Mouse (Mus musculus) myocyte (in vitro differentiated cells): Measurements from ENCODE around the gene Duox2.

Experiments used
- CEBPB ChIP-seq: IDR thresholded peaks from 2 replicates; pipeline ENCODE4 v1.6.1; 2011; ENCODE audit warnings: mild to moderate bottlenecking, moderate library complexity; ENCODE audit not compliant: poor library complexity, insufficient read depth, severe bottlenecking
- MAX ChIP-seq: IDR thresholded peaks from one replicate; pipeline ENCODE4 v1.6.1; 2011; ENCODE audit warnings: low read depth, mild to moderate bottlenecking, control low read depth
- POLR2A ChIP-seq: IDR thresholded peaks from one replicate; pipeline ENCODE4 v1.6.1; 2011; ENCODE audit warnings: low read depth, mild to moderate bottlenecking, control low read depth, moderate library complexity; ENCODE audit not compliant: insufficient read length
- REST ChIP-seq: IDR thresholded peaks from one replicate; pipeline ENCODE4 v1.6.1; 2011; ENCODE audit warnings: mild to moderate bottlenecking, control low read depth, moderate library complexity; ENCODE audit not compliant: insufficient read depth, insufficient read length
- SRF ChIP-seq: IDR thresholded peaks from one replicate; pipeline ENCODE4 v1.6.1; 2011; ENCODE audit warnings: low read depth; ENCODE audit not compliant: control insufficient read depth, insufficient read length

DNA sequence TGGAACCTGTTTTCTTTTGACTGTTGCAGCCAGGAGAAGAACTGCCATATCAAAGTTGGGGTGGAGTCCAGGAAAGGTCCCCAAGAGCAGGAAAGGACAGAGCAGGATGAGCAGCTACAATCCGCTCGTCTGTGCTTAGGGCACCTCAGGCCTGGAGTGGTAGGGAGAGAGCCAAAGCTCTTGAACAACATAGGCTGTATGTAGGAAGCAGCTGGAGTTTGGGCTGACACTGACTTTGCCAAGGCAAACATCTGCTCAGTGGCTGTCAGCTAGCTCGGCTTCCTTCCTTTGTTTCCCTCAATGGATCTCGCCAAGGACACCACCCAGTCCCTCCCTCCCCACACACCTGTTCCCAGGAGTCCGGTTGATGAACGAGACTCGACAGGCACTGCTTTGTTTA lies 12.1 kb downstream of the Duox2 start:
- TF ChIP-seq SRF = no peak
- no peak for TF ChIP-seq POLR2A
- TF ChIP-seq CEBPB = no peak
- TF ChIP-seq REST = no peak
- TF ChIP-seq MAX = no peak
